Mouse (Mus musculus) mature B cell (primary cell): ENCODE data around the gene Gm3404.
"Not testable (repeated sequence)": the region's sequence is repeated elsewhere in the genome, so short reads cannot be mapped to it uniquely, and the experiment has no call there.

Source experiments
- in situ Hi-C: fragments of 300-500 bp; cut with MboI; formaldehyde crosslinking; loops from 2 replicates; pipeline ENCODE4 v1.14.3; 2019

The Gm3404 gene

GRCm38 (mm10) chr5:146525501-146525900 is at the start of gene Gm3404:
Gm3404 (plus strand) TSS chr5:146525801.
- in situ Hi-C loops: not testable (repeated sequence)

GRCm38 (mm10) chr5:146479564-146479963 is 46.0 kb upstream of the Gm3404 start:
- in situ Hi-C loops: not testable (repeated sequence)

DNA sequence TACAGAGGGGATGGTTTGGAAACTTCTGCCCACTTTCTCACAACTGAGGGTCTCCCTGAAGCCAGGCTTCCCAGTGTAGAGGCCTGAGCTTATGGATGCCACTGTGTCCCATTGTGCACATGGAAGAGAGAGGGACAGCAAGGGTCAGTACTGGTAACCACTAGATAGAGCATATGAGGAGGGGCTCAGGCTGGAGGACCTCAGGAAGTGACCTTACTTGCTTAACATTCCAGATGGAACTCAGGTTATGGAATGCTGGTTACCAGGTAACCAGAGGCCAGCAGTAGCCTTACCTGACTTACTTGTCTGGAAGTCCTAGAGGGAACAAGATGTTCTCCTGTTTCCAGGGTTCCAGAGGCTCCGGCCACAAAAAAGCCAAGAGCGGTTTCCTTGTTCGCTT is 43.9 kb upstream of the Gm3404 start, which contains the start of gene Gm6408:
TSS of gene Gm6408 (plus strand) at position 301 of the 400 bp plus-strand sequence.
- in situ Hi-C loops: not testable (repeated sequence)

DNA sequence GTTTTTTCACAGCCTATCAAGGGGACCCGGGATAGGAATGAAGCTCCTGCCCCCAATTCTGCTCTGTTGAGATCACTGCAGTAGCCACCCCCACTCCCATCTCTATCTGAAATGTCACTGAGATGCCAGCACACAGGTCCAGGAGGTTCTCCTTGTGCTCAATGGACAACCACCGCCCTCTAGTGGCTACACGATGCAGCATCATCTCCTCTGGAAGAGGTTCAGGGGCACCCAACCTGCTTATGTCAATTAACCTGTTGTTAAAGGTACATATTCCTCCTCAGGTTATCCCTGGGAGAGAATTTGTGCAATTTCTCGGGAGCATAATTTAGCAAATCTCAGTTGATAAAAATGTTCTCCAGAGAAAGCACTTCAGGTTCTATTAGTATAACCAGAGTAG is 36.6 kb upstream of the Gm3404 start:
- in situ Hi-C loops: not testable (repeated sequence)

- in situ Hi-C loops: not testable (repeated sequence)
These were observed 34.5 kb upstream of the Gm3404 start, which contains the start of gene Gm6370 for GRCm38 (mm10) chr5:146491063-146491462. Gm6370 (plus strand) TSS chr5:146491363.

GRCm38 (mm10) chr5:146502099-146502498 is 23.5 kb upstream of the Gm3404 start, which contains the start of gene 4930449I24Rik:
4930449I24Rik (plus strand) TSS chr5:146502399.
- in situ Hi-C loops: not testable (repeated sequence)

GRCm38 (mm10) chr5:146513823-146514222 is 11.8 kb upstream of the Gm3404 start, which contains the start of gene Gm3402:
Gm3402 (plus strand) TSS chr5:146514123.
- in situ Hi-C loops: not testable (repeated sequence)

GRCm38 (mm10) chr5:146537347-146537746 is 11.7 kb downstream of the Gm3404 start, which contains the start of gene Gm3409:
Gm3409 (plus strand) TSS chr5:146537647.
- in situ Hi-C loops: not testable (repeated sequence)

DNA sequence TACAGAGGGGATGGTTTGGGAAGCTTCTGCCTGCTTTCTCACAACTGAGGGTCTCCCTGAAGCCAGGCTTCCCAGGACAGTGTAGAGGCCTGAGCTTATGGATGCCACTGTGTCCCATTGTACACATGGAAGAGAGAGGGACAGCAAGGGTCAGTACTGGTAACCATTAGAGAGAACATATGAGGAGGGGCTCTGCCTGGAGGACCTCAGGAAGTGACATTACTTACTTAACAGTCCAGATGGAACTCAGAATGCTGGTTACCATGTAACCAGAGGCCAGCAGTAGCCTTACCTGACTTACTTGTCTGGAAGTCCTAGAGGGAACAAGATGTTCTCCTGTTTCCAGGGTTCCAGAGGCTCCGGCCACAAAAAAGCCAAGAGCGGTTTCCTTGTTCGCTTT is 30.2 kb downstream of the Gm3404 start, which contains the start of gene Gm3415:
TSS of gene Gm3415 (plus strand) at position 301 of the 400 bp plus-strand sequence.
- in situ Hi-C loops: loop anchor here (25.0 kb wide), 1 partner anchor 306 kb away; no protein-coding TSS in a partner anchor

- in situ Hi-C loops: loop anchor here (10.0 to 25.0 kb wide), 2 partner anchors 111 to 298 kb away; no protein-coding TSS in a partner anchor
These were observed 38.7 kb downstream of the Gm3404 start for GRCm38 (mm10) chr5:146564259-146564658.

- in situ Hi-C loops: loop anchor here (10.0 to 25.0 kb wide), 2 partner anchors 108 to 295 kb away; no protein-coding TSS in a partner anchor
These were observed 41.5 kb downstream of the Gm3404 start for GRCm38 (mm10) chr5:146567054-146567453.

DNA sequence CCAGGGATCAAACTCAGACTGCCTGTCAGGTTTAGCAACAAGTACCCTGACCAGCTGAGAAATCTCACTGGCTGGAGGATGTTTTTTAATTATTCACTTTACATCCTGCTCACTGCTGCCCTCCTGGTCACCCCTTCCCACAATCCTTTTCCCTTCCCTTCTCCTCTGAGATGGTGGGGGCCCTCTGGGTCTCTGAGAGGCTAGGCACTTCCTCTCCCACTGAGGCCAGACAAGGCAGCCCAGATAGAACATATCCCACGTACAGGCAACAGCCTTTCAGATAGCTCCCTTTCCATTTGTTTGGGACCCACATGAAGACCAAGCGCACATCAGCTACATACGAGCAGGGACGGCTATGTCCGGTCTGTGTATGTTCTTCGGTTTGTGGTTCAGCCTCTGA is 44.6 kb downstream of the Gm3404 start:
- in situ Hi-C loops: loop anchor here (25.0 kb wide), 1 partner anchor 292 kb away; no protein-coding TSS in a partner anchor

DNA sequence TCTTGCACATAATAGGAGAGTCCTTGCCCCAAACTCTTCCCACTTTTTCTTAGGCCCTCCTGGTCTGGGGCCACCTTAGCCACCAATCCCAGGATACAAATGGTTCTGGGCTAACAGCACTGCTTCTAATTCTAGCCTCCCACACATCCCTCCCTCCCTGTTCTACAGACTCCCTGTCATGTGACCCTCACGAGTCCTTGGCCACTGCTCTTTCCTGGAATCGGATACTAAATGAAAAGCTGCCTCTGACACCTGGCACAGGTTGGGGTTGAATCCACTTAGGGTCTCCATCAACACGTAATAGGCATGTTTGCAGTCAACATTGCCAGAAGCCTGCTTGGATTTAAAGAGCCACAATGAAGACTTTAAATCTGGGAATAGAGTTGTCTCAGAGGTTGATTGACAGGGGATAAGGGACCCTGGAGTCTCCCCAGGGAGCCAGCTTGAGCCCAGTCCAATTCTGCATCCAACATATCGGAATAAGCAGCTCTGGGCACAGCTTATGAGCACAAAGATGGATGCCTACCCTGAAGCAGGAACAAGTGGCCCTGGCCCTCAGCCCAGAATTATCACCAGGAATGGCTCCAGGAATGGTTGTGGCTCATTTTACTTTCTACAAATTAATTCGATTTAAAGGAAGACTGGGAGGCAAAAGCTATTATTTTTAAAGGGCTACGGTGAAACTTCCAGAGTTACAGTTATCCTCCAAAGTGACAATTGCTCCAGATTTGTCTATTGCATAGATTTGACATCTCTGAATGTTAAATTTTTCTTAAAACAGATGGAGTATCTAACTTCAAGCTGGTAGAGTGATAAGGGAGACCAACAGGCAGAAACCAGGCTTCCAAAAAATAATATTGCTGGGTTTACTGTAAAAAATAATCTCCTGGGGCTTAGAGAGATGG is 46.5 kb downstream of the Gm3404 start:
- in situ Hi-C loops: loop anchor here (25.0 kb wide), 1 partner anchor 290 kb away; no protein-coding TSS in a partner anchor

- in situ Hi-C loops: loop anchor here (25.0 kb wide), 1 partner anchor 290 kb away; no protein-coding TSS in a partner anchor
These were observed 47.1 kb downstream of the Gm3404 start for GRCm38 (mm10) chr5:146572735-146573042.

- in situ Hi-C loops: no loop called here
These were observed 51.1 kb downstream of the Gm3404 start for GRCm38 (mm10) chr5:146576668-146577067.
